Mouse (Mus musculus) left cerebral cortex, adult 9 months (tissue): ENCODE results near the gene Nlrc3.
"Not testable (repeated sequence)": the region's sequence is repeated elsewhere in the genome, so short reads cannot be mapped to it uniquely, and the experiment has no call there.

Experiments
- DNase-seq, 2 experiments: peaks; one replicate each; pipeline ENCODE4 v3.0.0; 2022; ENCODE audit warnings: low spot score in 2 of 2

The Nlrc3 gene

DNA sequence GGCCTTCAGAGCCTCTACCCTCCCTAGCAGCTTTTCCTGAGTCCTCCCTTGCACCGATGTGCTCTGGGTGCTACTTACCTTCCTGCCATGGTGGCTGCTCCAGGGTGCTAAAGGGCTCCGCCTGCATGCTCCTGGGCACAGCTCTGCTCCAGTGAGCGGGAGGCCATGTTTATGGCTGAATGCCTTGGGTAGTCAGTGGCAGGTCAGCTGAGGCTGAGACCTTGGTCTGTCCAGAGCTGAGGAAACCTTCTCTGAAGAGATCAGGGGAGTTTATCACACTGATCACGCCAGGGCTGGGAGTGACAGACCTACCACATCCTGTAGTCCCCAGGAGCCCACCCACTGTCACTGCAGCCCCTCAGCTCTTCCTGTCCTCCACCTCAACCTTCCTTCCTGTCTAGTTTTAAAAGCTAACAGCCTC, at the start of gene Nlrc3:
Gene Nlrc3 (minus strand): TSS at position 382 of the 421 bp plus-strand sequence.
- no peak for DNase-seq

DNA sequence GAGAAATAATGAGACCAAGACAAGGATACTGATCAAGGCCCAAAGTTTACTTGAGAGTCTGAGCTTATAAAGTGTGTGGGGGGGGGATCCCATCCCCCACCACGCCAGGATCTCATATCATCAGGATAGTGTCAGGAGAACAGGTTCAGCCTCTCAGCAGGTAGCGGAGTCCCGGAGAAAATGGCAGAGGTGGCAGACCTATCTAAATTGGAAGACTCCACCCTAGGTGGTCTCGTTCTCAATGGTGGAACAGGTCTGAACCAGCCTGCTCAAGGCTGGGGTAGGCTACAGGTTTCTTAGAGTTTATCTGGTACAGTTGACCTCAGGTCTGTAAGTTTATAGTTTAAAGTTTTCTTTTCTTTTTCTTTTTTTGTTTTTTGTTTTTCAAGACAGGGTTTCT, 46.3 kb upstream of the Nlrc3 start:
- no peak for DNase-seq

DNA sequence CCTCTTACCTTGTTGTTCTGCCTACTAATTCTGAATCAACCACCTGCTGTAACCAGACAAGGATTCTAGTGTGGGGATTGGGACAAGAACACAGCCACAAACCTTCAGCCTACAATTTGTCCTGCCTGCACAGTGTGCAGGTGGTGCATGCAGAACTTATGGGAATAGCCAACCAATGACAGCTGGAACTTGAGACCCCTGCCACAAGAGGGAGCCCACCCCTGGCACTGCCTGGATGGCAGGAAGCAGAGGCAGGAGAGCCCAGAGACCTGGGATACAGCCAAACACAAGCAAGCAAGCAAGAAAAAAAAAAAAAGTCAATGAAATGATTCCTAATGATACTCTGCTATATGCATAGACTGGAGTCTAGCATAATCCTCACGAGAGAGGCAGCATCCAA, 44.8 kb upstream of the Nlrc3 start:
- no peak for DNase-seq

DNA sequence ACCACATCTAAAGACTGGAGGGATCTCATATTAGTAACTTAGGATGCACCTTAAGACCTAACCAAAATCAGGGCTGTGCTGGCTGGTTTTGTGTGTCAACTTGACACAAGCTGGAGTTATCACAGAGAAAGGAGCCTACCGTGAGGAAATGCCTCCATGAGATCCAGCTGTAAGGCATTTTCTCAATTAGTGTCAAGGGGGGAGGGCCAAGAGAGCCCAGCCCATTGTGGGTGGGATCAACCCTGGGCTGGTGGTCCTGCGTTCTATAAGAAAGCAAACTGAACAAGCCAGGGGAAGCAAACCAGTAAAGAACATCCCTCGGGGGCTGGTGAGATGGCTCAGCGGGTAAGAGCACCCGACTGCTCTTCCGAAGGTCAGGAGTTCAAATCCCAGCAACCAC, 41.0 kb upstream of the Nlrc3 start:
- not testable (repeated sequence) for DNase-seq

DNA sequence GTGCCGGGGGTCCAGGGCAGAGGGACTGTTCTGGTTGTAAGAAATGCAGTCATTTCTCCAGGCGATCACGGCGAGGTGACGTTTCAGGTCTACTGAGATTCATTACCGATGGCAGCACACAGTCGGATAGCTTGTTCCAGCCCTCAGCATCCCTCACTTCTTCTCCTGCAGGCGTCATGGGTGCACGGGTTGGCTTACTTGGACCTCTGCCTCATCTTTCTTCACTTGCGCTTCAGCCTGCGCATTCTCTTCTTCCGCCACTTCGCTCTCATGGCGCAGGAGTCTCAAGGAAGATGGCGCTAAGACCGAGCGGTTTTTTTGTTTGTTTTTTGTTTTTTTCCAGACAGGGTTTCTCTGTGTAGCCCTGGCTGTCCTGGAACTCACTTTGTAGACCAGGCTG, 40.4 kb upstream of the Nlrc3 start:
- DNase-seq = not testable (repeated sequence)

DNA sequence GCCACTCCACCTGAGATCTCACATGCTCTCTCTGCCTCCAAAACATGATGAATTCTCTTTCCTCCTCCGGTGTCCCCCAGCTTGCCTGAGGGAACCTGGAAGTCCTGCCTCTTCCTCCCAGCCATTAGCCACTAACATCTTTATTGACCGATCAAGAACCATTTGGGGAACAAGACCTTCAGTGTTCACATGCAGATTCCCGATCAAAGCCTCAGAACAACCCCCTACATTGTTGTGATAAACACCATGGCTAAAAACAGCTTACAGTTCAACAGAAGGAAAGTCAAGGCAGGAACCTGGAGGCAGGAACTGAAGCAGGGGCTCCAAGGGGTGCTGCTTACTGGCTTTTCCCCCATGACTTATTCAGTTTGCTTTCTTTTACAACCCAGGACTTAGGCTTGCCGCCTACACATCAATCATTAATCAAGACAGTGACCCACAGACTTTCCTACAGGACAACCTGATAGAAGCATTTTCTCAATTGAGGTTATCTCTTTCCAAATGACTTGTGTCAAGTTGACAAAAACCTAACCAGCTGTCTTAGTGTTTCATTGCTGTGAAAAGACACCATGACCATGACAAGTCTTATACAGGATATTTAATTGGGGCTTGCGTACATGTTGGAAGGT, 37.7 kb upstream of the Nlrc3 start:
- DNase-seq = no peak

DNA sequence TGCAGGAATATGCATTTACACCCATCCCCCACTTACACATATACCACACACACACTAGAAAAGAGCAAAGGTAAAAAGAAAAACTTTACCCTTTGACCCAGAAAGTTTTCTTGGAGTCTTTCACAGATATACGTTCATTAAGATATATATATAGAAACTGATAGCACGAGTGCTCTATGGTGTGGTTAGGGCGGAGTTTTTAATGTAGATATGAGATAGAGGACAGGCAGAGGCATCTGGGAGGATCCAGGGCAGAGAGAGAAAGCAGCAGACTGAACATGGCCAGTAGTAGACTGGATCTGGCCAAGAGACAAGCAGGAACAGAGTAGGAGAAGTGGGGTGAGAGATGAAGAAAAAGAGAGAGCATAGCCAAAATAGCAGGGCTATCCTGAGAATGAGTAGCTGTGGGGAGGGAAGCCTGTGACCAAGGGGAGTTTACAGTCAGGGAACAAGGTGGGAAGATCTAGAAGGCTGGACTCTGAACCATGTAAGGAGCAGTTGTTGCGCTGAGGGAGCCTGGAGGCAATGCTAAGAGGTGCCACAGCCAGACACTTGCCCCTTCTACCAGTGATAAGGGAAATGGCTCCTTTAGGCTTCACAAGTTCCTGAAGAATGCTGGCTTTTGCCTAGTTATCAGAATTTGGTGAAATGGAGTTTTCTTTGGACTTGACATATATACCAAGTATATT, 36.6 kb upstream of the Nlrc3 start:
- DNase-seq = no peak

DNA sequence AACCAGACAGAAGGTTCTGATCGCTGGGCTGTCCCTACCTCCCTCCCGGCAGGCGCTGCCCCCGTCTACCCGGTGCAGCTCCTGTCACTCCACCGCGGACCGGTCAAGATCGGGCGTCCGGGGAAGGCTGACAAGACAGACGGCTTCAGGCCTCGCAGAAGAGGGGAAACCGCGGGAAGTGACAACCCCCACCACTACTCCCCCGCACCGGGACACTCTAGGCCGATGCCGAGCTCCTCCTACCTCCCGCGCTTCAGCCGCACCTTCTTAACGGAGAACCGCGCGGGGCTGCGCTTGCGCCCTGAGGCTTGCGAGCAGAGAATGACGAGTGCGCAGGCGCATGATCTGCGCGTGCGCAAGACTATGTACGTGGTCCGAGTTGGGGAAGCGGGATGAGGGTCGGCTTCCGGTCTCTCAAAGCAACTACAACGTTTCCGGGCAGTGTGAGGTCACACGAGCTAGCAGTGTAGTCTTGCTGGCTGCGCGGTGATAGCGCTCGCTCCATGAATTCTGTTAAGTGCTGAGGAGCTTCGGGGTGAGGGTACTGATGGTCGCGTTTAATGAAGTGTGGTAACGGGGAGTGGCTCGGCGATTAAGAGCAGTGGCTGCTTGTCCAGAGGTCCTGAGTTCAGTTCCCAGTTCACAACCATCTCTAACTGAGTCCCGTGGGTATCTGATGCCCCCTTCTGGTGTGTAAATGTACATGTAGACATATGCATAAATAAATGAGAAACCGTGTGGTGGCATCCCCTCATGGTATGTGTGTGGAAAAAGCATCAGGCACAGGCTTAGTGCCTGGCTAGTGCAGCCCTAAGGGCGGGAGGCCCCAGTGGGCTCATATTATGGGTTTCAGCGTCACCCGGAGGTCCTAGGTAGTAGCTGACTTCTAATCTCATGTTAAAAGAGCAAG, 27.3 kb upstream of the Nlrc3 start, which contains the start of gene Slx4:
Gene Slx4 (minus strand): TSS at position 282 of the 910 bp plus-strand sequence.
- peak; percentile 94 to 97 for DNase-seq

DNA sequence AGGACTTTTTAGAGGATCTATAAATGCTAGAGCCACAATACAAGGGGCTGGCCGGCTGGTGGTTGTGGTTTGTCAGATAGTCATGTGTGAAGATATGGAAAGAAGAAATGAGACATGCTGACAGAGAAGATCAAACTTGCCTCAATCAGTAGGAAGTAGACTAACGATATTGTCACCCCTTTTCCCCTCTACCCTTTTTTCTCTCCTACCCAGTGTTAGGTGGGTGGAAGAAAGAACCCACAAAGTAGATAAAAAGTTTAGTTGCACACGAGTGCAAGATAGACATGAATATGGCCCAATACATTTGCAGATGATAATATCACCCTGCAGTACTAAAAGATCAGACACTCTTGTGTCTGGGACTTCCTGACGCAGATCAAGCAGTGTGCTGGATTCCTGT, 12.0 kb upstream of the Nlrc3 start:
- no peak for DNase-seq

DNA sequence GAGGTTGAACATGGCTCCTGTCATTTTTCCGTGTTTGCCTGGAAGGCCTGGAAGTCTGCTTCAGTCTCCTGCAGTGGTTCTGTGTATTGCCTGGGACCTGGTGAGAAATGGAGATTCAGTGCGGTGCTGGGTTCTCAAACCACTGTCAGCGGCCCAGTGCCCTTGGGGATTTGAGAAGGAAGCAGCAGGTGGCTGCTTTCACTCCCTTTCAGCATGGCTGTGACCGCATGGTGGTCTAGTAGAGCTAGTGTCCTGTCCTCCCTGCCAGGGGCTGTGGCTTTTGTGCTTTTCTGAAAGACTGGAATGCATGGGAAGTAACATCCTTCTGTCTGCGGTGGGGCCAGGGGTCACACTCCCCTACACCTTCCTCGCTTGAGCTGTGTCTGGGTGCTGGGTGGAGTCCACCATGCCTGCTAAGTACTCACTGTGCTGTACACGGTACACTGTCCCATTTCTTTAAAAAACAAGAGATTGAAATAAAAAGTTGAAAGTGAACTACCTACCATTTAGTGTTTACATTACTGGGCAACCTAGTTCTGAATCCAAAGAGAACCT, 6.8 kb upstream of the Nlrc3 start:
- no peak for DNase-seq

DNA sequence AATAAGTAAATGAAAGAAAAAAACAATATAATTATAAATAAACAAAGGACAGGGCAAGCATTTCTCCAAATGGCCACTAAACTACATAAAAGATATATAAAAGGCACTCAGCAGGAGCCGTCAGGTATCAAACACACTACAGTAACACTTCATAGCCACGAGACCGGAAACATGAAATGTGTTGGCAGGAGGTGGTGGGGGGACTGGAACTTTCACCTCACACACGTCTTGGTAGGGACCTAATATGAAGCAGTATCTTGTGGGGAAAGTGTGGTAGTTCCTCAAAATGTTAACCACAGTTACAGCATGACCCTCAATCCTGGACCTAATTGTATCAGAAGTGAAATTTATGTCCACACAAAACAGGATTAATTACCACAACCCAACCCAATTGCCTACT, 5.7 kb upstream of the Nlrc3 start:
- DNase-seq = no peak

DNA sequence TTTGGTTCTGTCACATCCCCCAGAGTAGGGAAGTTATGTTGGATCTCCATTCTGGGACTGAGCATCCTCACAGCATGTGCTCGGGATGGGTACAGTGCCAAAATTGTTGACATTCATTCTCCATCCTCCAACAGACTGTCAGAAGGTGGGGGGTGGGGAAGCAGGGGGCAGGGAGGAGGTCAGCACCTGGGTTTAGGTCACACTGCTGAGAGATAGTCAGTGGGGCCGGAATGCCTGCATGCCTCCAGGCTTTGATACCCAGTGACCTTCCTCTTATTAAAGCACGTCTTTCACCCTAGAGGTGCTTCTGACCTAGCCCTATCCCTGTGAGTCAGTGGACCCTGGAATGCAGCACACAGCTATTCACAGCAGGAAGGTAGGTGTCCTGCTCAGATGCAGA, 280 bp upstream of the Nlrc3 start:
- no peak for DNase-seq

DNA sequence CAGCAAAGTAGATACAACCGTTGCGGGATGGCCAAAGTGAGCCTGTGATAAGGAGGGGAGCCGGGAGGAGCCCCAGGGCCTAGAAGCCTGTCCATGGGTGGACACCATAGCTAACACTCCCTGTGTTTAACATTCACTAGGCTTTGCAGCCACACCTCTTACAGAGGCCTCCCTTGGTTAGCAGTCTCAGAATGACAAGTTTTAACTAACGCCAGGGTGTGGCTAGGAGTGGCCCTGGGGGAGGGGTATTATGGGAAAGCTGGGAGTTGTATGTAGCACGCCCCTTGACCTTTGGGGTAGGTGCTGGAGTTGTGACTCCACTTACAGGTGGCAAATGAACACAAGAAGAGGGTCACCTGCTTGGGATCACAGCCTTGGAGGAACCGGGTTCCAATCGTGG, 774 bp downstream of the Nlrc3 start:
- DNase-seq = no peak

DNA sequence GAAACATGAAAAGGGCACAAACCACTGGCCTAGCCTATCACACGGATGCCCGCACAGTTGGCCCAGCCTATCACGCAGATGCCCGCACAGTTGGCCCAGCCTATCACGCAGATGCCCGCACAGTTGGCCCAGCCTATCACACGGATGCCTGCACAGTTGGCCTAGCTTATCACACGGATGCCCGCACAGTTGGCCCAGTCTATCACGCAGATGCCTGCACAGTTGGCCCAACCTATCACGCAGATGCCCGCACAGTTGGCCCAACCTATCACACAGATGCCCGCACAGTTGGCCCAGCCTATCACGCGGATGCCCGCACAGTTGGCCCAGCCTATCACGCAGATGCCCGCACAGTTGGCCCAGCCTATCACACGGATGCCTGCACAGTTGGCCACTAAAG, 2.0 kb downstream of the Nlrc3 start:
- DNase-seq = not testable (repeated sequence)

DNA sequence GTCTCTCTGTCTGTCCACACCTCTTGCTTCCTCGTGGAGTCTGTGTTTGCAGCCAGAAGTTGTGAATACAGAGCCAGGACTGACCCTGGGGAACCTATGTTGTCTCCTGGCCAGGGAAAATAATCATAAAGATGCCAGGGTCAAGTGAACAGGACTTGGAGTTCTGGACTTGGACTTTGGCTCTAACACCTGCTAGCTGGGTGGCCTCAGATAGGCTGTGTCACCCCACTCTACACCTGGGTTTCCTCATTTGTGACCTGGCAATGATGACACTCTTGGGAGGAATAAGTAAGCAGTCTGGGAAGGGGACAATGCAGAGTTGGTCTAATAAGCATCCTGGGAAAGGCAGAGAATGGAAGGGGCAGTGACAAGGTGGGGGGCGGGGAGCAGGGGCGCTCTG, 10.9 kb downstream of the Nlrc3 start:
- no peak for DNase-seq

DNA sequence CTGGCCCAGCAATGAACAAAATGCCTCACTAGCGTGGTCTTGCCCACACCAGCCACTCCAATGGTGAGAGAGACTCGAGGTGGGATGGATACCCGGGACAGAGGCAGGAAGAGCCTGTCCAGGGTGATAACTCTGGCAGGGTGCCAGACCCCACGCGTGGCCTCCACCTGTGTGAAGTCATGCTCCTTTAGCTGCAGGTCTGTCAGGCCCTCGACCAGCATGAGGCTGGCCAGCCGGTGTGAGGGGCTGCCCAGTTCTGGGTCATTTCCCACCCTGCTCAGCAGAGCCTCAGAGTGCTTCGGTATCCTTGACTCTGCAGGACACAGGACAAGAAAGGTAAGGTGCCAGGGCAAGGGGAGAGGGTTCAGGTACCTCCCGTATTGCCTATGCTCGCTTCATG, 11.4 kb downstream of the Nlrc3 start:
- DNase-seq = no peak

DNA sequence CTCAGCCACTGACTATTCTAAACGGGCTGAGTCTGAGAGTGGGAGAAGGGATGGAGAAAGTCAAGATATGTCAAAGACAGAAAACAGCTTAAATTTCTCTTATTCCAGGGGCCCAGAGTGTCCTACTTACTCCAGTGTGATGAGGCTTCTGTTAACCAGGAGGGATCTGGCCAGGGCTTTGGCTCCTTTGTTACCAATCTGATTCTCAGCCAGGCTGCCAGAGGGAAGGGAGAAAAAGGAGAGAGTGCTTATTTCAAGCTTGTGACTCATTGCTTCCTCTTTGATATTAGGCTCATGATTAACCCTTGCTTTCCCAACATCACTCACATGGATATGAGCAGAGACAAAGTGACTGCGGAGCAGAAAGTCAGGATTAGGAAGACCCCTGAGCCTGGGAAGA, 17.2 kb downstream of the Nlrc3 start:
- no peak for DNase-seq

DNA sequence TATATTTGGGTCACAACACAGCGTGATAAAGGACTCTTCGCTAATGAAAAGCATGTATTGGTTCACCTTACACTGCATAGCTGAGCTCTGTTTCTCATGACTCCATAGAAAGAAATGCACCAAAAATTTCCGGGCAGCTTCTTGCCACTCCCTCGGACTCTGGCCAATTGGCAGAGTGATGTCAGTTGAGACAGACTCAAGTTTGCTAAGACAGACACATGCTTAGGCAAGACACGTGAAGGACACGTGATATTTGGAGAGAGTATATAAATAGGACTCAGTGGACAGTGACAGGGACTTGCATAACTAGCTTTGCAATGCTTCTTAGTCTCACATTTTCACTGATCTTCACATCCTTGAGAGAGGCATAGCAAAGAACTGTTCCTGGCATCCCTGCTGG, 20.1 kb downstream of the Nlrc3 start:
- peak in 1 of 2 experiments; percentile 17 for DNase-seq

DNA sequence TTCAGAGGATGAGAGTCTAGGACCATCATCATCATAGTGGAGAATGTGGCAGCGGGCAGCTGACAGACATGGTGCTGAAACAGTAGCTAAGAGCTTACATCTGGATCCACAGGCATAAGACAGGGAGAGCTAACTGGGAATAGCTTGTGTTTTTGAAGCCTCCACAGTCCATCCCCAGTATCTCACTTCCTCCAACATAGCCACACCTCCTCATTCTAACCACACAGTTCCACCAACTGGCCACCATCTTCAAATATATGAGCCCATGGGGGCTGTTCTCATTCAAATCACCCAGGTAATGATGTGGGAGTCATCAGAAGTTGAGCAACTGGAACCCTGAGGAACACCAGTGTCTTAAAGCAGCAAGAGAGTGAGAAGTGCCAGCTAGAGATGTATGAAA, 25.3 kb downstream of the Nlrc3 start:
- no peak for DNase-seq

DNA sequence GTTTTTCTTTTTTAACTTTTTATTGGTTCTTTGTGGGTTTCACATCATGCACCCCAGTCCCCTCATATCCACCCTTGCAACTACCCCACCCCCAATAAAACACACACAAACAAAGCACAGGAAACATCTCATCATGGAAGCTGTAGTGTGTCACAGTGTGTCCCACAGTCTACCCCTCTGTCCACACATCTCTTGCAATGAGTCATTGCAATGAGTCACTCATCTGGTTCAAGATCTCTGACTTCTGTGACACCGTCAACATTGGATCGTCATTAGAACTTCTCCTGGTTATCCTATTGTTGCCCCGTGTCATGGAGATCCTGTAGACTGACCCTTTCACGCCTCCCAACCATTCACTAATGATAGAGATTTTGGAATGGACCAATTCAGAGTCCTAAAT, 41.7 kb downstream of the Nlrc3 start:
- DNase-seq = no peak

DNA sequence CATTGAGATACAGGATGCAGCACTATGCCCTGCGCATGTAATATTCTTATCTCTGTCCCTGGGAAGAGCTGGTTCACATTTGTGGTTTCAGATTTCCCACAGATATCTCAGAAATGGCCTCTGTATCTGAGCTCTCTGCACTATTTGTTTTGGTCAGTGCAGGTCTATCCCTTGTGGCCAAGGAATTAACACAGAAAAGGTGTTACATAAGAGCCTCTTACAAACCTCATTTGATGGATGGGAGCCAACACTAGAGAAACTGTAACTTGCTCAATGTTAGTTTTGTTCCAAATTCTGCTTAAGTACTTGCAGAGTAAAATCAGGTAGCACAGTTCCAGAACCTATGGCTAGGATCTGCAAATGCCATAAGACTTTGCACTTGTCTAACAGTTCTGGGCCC, 42.3 kb downstream of the Nlrc3 start:
- DNase-seq = no peak

DNA sequence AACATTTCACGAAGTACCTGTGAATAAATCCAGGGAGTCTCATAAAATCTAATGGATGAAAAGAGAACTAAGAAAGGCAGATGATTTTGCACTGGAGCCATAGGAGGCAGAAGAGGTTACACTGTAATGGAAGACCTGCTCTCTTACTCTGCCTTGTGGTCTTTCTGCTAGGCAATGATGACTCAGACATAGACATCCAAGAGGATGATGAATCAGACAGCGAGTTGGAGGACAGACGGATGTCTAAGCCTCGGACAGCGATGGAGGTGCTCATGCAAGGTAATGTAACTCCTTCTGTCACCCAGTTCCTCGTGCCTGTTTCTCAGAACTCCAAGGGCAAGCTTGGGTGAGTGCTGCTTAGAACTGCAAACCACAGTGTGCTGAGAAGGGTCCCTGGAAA, 42.9 kb downstream of the Nlrc3 start:
- no peak for DNase-seq
